Mouse (Mus musculus) CH12.LX (cell line): ENCODE results near the gene Ifrd2.

Source experiments
- CTCF ChIP-seq, 2 experiments: IDR thresholded peaks in 1 of 2; conservative IDR thresholded peaks in 1 of 2; 2 replicates each; pipeline ENCODE4 v1.5.1; 2011 to 2012; ENCODE audit warnings: low read depth in 2 of 2, low read length in 2 of 2, improper control_type of control experiment in 1 of 2, inconsistent platforms in 1 of 2, mild to moderate bottlenecking in 1 of 2, moderate library complexity in 1 of 2
- EP300 ChIP-seq: IDR thresholded peaks from 2 replicates; pipeline ENCODE4 v1.6.1; 2011; ENCODE audit warnings: low read length, improper control_type of control experiment
- JUND ChIP-seq: conservative IDR thresholded peaks from 2 replicates; pipeline ENCODE4 v1.6.1; 2011; ENCODE audit warnings: low read depth, low read length, improper control_type of control experiment
- POLR2A ChIP-seq: IDR thresholded peaks from 2 replicates; pipeline ENCODE4 v1.6.1; 2011; ENCODE audit warnings: low read depth, mild to moderate bottlenecking, improper control_type of control experiment, low read length
- POLR2AphosphoS2 ChIP-seq: IDR thresholded peaks from 2 replicates; pipeline ENCODE4 v1.6.1; 2011; ENCODE audit warnings: low read depth, low read length, improper control_type of control experiment
- RAD21 ChIP-seq: IDR thresholded peaks from 2 replicates; pipeline ENCODE4 v1.6.1; 2011; ENCODE audit warnings: low read depth, mild to moderate bottlenecking, low read length, improper control_type of control experiment, moderate library complexity
- RCOR1 ChIP-seq: conservative IDR thresholded peaks from 2 replicates; pipeline ENCODE4 v1.6.1; 2012; ENCODE audit warnings: low read depth, mild to moderate bottlenecking, inconsistent platforms, low read length, improper control_type of control experiment

DNA sequence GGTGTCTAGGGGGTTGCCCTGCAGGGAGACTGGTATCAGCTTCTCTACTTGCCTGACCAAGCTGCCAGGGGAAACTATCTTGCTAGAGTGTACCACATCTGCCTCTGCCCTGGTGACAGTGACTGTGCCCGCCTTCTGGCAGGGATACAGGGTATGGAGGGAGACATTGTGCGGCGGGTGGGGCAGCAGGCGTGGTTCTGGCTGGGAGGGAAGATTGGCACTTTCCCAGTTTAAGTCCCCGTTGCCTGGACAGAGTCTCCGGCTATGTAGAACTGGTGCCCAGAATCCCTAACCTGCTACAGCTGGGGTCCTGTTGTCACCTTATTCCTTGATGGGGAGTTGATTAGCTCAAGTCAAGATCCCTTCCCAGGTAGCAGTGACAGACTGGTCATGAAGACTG lies 45.0 kb downstream of the Ifrd2 start:
- TF ChIP-seq POLR2A (no peak), JUND (no peak), CTCF (conservative IDR thresholded peaks at IDR 0.05 in 1 of 2, IDR thresholded peaks at IDR 0.05 in 1 of 2; ENCODE audit: low read depth in 2 of 2, low read length in 2 of 2) (no peak), RAD21 (no peak), EP300 (no peak), POLR2AphosphoS2 (no peak), RCOR1 (no peak)
